Mouse (Mus musculus): ENCODE results near the gene Wdr31.

- TF ChIP-seq CTCF (conservative IDR thresholded peaks at IDR 0.05; ENCODE audit: low read length), result no peak
- no peak for TF ChIP-seq NANOG (IDR thresholded peaks at IDR 0.05; ENCODE audit: borderline replicate concordance, low read length)
- no peak for TF ChIP-seq POU5F1 (IDR thresholded peaks at IDR 0.05; ENCODE audit: borderline replicate concordance, low read length)
These were observed 32.3 kb upstream of the Wdr31 start for GRCm38 (mm10) chr4:62502969-62503368.
